Mouse (Mus musculus) layer of hippocampus, adult 8-10 months (tissue): ENCODE measurements at regions not wholly inside any gene's neighbourhood (a gene's known extent, or its start where the extent isn't known, plus 50 kb on each side); places are given as distances from the start of the nearest gene placed in this dataset.

Experiments
- DNase-seq, 2 experiments: peaks; one replicate each; pipeline ENCODE4 v3.0.0; 2022; ENCODE audit warnings: low spot score in 2 of 2

DNA sequence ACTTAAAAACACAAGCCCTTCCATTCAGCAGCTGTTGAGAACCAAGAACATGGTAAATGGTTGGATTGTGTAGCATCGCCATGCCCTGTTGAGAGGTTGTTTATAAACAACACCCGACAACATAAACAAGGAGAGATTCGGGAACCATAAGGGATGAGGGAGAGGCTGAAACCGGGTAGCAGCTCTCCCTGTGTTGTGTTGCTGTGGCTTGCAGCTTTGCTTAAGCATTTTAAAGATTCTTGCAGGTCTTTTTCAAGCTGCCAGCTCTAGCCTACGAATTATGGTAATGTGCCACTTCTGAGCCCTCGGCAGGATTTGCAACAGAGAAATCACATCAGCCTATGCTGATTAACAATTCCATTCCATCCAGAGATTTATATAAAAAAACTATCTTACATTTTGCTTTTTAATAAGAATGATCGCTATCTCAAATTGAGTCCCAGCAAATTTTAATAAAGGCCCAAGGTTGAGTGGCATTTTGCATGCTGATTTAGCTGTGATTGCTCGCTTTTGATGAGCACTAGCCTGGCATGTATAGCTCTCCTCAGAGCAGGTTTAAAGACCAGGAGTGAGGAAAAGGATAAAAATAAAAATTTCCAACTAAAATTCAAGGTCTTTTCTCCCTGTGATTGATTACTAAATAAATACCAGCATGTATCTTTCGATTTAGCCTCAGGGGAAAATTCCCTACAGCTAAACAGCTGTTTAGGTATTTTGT, 445.7 kb upstream of the 4930412O13Rik start:
- DNase-seq = no peak

DNA sequence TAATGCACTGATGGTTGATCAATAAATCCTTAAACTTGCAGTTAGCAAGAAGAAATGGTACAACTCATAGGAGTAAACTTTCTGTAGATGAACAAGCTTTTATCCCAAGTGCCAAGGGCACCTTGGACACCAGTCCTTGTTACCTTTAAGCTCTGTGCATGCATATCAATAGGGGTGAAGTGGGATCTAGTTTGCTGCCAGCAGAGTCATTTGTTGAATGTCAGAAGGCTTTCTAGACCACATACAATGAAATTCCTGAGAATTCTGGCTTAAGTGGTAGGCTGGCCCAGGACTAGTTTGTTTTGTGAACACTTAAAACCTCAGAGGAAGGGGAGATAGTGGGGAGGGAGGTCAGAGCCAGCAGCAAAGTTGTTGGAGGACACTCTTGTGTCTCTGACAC, 437.9 kb upstream of the 4930412O13Rik start:
- no peak for DNase-seq

DNA sequence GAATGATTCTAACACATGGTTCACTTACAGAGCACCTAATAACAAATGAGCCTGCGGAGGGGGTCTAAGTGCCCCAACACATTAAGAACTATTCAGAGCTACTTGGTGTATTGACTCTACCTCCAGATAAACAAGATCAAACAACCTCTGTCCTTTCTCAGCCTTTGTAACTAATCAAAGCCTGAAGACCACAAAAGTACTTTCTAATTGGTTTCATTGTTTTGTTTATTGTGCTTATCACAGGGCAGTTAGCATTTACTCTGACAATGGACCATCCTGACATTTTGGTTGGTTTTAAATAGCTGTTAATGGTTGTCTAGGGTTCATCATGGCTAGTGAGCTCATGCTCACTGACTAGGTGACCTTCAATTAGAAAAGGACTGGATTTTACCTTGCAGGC, 435.2 kb upstream of the 4930412O13Rik start:
- no peak for DNase-seq

DNA sequence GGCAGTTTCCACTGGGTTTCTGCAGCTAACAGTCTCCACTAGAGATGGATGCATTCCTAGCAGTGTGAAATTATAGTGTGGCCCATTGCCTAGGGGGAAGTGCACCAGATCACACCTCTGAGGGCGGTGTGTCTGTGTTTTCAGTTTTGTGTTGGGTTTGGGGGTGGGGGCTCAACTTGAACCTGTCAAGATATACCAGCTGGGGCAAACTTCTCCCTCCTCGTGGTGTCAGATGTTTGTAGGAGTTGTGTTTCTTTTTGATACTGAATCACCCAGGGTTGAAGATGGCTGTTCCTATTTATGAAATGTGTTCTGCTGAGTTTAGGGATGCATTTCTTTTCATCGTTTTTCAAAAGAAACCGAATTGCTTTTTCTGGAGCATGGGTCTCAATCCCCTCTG, 416.6 kb upstream of the 4930412O13Rik start:
- DNase-seq = no peak

DNA sequence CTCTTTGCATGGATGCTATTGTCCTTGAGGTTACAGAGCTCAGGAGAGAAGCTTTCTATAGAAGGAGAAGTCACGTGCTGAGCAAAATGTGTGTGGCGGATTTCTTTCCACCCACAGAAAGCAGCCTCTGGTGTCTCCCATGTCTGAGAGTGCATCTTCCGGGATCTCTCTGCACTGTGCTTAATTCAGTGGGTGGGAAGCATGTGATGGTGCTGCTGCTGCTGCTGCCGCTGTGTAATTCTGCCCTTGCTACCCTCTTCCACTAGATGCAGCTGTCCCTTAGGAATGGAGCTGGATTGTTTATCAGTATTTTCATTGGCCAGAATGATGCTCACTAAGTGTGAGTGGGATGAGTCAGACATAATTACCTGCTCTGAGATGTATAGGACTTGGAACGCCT, 416.2 kb upstream of the 4930412O13Rik start:
- peak in 1 of 2 experiments; percentile 3 for DNase-seq

DNA sequence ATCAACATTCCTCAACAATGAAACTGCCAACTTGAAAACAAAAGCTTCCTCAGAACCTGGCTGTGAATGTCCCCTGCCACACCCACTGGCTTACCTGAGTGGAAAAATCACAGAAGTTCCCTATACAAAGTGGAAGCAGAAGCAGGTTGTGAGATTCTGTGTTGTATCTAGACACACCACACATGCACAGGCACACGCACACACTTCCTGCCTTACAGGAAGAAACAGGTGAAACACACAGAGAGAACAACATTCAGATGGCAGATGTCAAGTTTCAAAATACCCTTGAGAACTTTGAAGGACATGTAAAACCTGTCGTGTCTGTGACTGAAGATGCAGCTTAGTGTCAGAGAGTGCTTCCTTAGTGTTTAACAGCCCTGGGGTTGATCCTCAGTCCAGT, 413.5 kb upstream of the 4930412O13Rik start:
- no peak for DNase-seq

DNA sequence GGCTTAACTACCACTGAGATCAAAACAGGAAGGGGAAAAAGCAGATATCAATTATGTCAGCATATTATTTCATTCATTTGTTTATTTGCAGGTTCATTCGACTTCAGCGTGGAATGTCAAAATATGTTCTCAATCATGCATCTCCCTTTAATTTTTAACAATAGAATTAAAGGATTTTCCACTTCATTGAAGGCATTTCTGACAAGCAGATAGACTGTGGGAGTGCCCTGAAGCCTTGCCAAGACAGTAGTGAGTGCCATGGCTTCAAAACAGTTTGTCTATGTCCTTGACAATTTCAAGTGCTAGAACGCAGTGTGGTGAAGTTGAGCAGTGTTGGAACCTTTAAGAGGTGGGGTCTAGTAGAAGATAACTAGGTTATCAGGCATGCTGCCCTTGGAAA, 412.4 kb upstream of the 4930412O13Rik start:
- DNase-seq = peak in 1 of 2 experiments; percentile 3

DNA sequence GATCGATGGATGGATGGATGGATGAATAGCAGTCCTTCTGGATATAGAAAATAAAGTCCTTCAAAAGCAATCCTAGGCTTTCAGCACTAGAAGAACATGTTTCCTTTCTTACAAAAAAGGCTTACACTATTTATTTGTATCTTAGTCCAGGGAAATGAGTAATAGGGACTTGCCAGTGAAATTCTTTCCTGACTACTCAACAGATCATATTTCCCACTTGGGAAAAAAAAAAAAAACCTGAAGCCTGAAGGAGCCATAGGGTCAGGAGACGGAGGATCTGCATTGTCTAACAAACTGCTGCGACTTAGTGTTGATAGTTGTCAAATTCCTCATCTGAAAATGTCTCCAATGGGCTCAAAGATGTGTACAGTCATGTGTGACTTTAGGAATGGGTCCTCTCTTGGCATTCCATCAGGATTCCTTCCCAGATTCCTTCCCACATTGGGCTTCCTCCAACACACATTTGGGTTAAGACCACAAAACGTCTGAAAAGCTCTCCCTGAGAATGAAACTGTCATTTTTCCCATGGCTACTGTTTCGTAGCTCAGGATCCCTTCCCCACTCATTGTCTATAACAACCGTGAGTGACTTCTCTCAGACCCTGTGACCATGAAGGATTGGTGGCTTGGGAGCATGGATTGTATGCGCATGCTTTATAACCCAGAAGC, 399.2 kb upstream of the 4930412O13Rik start:
- no peak for DNase-seq

DNA sequence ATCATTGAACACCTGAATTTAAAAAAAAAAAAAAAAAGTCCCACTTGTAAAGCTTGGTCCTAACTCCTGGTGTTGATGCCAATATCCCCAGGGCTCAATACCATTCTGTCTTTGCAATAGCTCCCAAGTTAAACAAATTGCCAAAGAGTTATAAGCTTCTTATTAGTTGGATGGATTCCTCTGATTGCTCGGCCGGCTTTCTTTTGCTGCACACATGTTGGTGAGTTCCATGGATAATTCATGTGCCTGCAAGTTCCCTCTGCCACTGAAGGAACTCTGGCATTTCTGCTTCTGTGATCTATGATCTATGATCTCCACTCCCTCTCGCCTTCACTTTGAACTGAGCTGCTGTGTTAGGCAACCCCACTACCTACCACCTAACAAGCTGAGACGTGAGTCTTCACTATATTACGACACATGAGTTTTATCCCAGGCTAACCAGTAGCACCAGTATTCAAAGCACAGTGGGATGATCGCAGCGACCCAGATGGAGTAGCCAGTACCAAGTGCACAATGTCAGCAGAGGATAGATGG, 393.6 kb upstream of the 4930412O13Rik start:
- DNase-seq = no peak

DNA sequence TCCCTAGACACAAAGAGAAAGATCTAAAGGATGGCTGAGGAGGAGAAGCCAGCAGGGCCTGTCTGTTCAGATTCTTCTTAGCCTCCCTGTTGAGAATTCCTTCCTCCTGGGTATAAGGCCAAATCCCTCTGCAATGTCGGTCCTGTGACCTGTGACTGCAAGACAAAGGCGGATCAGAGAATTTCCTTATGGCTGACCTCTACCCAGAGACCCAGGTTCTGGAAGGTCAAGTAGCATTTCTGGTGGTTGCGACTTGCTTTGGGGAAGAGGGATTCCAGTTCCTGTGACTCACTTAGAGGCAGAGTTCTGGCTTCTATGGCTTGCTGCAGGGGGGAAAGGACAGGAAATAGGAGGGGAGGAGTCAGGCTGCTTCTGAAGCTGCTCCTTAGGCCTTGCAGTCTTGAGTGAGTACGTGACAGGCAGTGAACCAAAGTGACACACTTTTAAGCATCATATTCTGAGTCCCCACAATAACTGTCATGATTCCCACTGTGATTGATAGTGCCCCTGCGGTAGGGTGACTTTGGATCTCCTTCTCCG, 387.4 kb upstream of the 4930412O13Rik start:
- DNase-seq = no peak

DNA sequence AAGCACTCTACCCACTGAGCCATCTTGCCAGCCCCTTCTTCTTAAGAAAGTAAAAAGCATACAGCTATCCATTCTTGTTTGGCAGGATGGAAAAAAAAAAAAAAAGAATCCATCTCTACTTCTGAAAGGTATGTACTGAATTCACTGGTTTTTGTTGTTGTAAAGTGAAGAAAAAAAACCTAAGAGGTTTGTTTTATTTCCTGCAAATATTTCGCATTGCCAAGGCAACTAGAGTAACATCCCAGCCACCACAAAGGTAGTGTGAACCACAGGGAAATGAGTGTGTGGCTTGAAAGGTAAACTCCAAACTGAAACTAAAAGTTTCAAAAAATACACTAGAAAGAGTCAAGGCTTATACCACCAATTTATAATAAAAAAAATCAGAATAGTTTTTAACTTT, 361.0 kb upstream of the 4930412O13Rik start:
- DNase-seq = no peak

DNA sequence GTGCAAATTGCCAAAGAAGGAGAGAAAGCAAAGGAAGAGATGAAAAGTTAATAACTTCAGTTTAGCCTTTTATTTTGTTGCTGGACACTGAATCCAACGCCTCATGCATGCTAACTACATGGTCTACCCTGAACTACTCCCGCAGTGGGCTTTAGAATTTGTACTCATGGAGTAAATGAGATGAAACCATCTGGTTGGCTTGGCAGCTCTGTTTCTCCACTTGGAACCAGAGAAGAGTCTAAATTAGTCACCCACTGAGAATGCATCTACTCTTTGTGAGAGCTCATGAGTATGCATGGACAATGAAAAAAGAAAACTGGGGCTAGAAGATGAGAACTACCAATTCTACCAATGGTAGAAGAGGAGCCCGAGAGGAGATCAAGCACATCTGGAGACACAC, 355.1 kb upstream of the 4930412O13Rik start:
- DNase-seq = no peak

DNA sequence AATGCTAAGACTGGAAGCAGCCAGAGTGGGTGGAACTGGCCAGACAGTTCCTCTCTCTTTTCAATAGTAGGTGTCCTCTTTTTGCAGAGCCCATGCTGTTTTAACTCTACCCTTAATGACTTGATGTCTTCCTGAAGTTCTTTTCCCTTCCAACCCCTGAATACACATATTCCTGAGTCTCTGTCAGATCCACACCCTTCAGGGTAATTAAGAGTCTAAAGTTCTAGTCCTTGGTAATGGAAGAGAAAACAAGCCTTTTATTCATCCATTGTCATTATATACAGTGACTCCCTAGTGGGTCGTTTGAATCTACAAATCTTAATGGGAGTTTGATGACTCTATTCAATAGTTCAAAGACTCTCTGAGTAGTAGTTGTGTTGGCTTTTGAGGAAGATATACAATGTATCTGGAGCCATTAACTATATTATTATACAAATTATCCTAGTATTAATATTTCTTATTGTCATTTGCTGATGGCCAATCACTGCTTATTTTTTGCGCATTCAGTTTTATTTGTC, 345.9 kb upstream of the 4930412O13Rik start:
- DNase-seq = no peak

DNA sequence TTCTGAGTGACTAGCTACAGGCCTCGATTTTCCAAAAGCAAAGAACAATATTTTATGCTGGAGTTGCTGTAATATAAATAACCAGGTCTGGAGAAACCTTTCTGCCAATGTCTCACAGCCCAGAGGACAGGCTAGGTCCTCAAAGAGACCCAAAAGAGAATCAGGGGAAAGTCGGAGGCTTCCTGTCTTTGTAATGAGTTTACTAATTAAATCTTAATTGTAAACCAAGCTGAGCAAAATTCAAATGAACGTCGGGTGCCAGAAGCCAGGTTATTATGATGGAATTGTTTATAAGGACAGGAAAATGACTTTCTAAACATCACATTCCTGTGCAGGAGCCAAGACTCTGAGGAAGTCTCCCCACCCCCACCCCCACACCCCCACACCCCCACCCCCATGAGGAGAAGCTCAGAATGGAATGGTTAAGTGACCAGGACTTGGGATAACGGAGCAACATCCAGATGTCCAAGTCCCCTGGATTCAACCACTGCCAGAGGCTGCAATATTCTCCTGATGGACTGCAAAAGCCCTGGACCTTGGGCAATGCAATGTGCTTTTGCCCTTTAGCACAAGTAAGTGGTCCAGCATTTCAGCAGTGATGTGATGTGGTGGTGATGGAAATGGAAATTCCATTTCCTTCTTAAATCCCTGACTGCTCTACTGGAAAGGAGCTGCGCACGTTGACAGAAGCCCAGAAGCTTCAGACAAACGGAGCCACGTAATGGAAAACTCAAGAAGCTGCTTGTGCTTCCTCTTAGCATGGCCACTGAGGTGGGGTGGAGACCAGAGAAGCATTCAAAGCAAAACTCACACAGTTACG, 333.1 kb upstream of the 4930412O13Rik start:
- DNase-seq = no peak

DNA sequence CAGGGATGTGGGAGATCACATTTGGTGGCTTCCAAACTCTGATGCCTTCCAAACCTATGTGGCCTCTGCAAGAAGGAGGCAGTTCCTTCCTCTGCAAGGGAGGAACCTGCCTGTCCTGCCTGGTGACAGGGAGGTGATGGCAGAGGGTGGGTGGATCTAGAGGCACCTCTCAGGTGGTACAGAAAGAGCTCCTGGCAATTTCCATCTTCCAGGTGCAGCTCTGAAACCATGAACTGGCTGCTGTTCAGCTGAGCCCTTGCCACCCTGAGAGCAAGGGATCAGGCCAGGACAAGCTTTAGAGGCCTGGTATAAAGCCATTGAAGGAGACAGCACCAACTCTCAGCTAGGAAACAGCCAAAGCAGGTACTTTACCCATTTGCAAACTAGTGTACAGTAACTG, 327.7 kb upstream of the 4930412O13Rik start:
- DNase-seq = no peak

DNA sequence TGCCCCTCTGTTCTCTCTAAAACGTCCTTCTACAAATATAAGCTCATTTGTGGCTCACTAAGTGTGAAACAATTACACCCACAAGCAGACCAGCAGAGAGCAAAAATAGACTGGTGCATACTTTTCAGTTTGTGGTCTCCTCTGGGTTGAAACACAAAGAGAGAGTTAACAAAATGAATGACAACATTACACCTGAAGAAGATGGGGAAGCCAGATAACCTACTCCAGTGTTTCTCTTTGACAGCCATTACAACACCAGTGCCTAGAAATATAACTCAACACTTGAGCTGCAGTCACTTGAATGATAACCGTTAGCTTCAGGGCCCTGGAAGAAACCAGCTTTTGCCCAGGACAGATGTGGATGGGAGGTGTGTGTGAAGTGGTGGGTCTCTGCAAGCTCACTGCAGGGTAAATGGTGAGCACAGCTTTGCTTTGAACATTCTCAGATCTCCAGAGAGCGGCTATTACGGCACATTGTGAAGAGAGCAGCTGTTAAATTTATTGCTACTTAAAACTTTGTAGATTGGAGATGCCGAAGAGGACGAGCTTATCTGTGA, 316.5 kb upstream of the 4930412O13Rik start:
- DNase-seq = no peak

DNA sequence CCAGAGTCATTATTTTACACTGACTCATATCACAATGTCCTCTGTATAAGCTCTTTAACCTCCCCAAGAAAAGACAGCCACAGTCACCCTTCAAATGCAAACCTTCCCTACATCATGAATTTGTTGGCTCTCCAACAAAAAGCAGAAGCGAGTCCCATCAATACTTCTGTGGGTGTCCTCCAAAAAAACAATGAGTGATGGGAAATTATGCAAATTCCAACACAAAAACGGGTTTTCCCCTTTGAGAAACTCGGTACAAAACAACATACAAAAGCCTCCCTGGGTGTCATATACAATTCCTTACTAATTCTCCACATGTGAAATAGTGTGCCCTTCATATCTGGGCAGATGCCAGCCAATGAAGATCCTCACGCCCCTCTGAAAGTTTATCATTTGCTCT, 311.8 kb upstream of the 4930412O13Rik start:
- DNase-seq = no peak

DNA sequence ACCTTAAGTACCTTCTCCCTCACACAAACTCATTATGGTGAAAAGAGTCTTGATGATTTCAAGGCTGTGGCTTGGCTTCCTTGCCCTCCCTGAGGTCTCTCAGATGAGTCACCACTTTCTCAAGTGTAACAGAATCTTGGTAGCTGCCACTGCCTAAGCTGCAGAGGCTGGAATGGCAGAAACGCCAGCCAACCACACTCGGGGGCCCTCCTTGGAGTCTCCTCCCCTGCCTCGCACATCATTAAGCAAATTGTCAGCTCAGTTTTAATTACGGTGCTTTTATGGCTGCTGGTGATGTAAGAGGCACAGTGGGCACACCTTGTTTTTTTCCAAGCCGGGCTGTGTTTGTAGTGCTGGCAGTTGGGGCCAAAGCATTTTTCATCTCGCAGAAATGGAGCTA, 306.9 kb upstream of the 4930412O13Rik start:
- DNase-seq = peak in 1 of 2 experiments; percentile 4

DNA sequence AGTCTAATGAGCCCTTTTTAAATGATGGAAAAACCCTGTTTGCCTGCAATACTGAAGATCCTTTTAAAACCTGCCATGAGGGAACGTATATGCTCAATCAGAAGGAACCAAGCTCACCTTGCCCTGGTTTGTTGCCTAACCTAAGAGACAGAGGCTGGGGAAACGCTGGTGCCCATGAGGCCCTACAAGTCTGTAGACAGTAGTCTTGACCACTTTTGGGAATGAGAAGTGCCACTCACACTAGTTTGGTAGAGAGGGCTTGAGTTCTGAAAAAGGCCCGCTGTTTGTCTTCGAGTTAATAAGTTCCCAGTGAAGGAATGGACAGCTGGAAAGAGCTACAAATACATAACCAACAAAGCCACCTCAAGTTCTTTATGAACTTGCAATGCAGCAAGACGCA, 306.4 kb upstream of the 4930412O13Rik start:
- DNase-seq = no peak

DNA sequence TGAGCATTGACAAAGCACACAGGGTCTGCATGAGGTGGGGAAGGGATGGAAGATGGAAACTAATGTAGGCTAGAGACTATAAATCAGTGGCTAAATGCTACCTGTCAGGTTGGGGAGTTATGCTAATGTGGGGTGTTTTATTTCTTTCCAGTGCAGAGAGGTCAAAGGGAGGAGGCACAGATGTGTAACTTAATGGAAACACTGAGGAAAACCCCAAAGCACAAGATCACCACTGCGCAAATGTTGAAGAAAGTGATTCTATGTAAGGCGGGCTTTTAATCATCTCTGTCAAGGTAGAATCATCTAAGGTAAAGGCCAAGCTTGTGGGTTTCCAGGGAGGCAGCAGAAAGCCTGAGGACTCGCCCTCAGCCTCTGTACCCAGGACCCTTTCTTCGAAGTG, 303.2 kb upstream of the 4930412O13Rik start:
- DNase-seq = no peak

DNA sequence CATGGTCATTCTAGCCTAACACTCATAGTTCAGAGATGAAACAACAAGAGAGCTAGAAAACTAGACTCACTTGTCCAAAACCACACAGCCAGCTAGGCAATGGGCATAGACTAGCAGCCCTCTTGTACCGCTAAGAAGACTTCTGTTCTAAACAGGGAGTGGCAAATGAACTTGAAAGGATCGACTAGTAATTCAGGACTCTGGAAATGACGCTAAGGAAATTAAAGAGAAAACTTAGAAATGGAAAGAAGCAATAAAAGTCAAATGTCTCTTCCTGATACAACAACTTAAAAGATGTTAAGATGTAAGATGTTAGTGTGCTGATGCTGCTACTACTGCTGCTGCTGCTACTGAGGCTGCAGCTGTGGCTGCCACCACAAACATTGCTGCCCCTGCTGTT, 293.7 kb upstream of the 4930412O13Rik start:
- no peak for DNase-seq
